Mouse (Mus musculus) right cerebral cortex, postnatal 25 days (tissue): Measurements from ENCODE around the gene Grm2.
A peak's percentile ranks its signal among the peaks of the same experiment; 100 is the strongest.

Experiments
- DNase-seq: peaks from one replicate; pipeline ENCODE4 v3.0.0; 2022

Gene Grm2

DNA sequence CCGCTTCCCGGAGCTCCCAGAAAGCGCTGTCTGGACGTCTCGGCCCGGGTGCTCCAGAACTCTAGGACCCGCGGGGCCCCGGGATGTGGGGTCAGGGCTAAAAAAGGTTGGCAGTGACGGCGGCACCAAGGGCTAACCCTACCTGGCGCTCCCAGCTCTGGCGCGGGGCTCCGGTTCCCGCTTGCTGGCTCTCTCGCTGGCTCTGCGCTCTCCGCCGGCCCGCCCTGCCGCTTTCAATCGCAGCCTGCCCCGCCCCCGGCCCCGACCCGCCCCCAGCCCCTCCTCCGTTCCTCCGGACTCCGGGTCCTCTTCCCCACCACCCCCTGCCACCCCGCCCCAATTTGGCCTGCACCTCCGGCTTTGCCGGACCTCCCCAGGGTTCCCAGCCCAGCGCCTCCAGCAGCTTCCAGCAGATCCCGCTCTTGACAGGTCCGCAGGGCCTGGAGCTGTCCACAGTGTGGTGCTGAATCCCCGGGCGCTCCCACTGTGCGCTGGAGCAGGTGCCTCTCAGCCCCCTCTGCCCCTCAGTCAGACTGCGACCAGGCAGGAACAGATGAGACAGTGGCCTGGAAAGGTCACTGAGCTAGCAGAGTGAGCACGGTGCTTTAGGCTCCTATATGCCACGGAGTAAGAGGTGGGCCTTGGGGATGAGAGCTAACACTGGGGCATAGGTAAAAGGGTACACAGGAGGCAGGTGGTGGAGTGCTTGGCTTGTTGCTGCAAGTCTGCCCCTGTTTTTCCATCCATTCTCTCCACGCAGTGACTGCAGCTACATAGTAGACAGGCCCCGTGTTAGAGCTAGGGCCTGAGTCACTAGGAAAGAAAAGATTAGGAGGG lies at the start of gene Grm2:
Gene Grm2, minus strand, starts transcription at position 199 of the 837 bp plus-strand sequence.
- DNase-seq = no peak

- no peak for DNase-seq
Measured at GRCm38 (mm10) chr9:106692973-106693481, 37.1 kb upstream of the Grm2 start.

DNA sequence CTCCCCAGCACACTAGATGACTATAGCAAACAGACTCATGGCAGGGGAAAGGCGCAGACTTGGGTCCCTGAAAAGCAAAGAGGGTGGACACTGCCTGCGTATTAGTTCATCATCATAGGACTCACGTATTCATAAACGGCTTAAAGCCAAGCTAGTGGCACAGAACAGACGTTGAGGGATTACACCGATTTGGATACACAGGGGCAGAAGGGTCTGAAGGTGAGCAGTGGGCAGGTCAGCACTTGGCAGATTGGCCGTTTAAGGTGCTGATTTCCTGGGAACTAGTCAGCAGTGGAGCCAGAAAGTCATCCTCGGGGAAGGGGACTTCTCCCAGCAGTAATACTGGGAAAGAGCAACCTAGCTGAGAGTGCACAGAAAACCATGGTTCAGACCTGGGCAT lies 33.0 kb upstream of the Grm2 start:
- DNase-seq = no peak

DNA sequence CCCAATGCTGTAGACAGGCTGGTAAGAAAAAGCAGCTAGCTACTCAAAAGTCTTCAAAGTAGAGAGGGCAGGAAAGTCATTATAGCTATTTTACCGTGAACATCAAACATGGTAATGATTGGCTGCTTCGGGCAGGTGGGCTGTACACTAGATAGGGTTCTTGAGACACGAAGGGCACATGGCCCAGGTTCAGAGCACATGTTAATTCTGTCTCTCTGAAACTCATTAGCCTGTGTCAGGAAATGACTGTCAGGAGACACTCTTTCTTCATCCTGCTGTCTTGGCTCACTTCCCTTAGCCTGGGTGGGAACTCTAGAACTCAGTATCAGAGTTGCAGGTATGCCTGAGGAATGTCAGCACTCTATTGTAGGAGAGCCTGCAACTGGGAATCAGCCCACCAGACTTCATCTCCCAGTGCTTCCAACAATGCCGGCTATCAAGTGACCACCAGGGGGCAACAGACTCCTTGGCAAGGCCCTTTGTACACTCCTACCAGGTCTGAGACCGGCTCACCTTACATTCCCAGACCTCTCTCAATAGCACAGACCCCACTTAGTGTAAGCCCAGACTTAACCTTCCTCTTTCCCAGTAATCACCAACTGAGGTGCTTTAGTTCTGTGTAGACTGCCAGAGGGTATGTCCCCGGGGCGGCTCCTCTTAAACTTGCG lies 31.2 kb upstream of the Grm2 start:
- peak; percentile 55 for DNase-seq

- peak; percentile 90 for DNase-seq
Measured at GRCm38 (mm10) chr9:106685249-106686101, 29.6 kb upstream of the Grm2 start, which contains the start of gene Tex264. Gene Tex264, minus strand, starts transcription at chr9:106685927.

- no peak for DNase-seq
Measured at GRCm38 (mm10) chr9:106684918-106685248, 29.0 kb upstream of the Grm2 start.

- no peak for DNase-seq
Measured at GRCm38 (mm10) chr9:106684093-106684872, 28.4 kb upstream of the Grm2 start.

DNA sequence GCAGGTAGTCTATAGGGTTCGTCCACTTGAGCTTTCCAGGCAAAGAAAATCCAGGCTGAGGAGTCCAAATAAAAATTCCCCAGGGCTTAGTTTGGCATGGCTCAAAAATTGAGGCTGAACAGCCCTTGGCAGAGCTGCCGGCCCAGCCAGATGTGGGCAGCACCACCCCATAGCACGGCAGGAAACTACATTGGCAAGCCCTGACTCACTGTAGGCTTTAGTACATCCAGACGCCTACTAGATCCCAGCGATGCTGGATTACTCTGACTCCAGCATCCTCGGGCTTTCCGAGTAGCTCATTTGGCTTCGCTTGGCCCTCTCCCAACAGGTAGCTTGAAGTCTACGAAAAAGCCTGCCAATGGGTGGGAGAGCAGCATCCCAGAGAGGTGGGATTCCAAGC lies 25.1 kb upstream of the Grm2 start:
- DNase-seq = no peak

- no peak for DNase-seq
Measured at GRCm38 (mm10) chr9:106678242-106678641, 22.4 kb upstream of the Grm2 start.

DNA sequence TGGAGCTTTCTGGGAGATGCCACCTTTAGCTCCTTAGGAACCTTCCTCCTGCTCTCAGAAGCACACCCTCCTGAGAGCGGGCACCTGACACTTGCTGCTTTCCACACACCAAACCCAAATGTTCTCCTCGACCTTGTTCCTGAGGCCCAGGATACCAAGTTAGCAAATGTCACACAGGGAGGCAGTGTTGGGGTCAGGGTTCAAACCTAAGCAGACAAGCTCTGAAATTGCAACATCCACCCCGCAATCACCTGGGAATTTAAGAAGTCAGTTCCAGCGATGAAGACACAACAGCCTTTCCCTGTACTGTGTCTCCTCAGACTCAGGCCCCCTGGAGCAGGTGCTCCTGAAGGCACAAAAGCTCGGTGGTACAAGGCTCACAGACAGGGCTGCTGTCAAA lies 21.8 kb upstream of the Grm2 start:
- DNase-seq = no peak

DNA sequence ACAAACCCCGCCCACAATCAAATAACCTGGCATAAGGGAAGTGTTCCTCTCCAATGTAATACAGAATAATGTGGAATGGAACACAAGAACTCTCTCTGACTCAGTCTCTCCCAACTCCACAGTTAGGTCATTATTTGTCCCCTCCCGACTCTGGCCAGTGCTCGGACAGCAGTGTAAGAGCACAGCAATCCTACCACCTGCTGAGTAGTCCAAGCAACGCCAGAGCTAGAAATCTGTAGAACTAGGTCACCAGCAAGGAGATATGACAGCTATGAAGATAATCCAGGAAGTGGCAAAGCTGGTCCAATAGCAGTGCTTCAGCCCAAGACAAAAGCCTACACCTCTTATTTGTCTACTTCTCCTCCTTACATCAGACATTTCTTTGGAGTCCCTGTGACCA lies 20.7 kb upstream of the Grm2 start:
- no peak for DNase-seq

DNA sequence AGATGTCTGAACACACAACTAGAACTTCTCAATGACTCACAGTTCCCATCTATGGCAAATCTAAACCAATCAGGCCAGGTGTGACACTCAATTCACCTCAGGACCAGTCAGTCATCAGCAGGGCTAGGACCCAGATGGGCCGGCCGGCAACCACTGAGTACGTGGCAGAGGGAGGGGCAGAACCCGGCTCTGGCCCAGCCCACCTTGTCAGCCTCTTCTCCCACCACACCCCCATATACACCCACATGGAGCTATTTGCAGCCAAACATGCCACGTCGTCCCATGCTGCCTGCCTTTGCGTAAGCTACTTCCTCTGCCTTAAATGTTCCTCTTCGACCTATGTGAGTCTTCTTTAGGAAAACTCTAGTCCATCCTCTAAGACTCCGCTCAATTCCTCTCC lies 20.1 kb upstream of the Grm2 start:
- DNase-seq = no peak

DNA sequence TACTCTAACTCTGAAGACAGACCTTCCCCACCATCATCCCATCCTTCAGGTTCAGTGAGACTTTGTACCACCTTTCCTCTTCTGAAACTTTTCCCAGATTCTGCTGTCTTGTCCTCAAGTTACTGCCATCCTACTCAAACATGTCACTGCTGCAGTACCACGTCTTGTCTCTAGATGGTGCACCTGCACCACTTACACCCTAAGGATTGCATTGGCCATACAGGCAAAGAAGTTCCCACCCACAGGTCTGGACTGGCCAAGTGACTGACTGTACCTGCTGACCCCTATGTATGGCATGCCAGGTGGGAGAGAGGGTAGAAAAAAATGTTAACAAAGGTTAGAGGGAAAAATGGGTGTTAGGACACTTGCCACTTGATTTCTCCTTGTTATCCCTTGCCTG lies 19.6 kb upstream of the Grm2 start:
- DNase-seq = peak; percentile 79

- DNase-seq = no peak
Measured at GRCm38 (mm10) chr9:106673860-106674259, 18.0 kb upstream of the Grm2 start.

DNA sequence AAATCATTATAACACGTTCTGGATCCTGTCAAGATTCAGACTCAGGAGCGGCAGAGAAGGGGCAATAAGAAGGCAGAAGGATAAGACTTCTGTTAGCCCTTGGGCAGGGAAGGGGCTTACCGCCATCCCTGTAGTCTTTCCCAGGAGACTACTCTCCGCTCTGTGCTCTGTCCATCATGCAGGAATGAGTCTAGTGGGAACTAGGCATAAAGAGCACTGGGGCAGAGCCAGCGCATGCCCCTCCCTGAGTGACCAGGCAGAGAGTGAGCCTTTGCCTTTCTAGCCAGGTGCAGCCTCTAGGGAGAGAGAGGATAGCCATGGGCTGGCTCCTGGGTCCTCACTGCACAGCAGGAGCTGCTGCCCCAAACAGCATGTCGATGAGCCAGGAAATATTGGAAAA lies 9.0 kb upstream of the Grm2 start:
- DNase-seq = no peak

GRCm38 (mm10) chr9:106664433-106664832 lies 8.6 kb upstream of the Grm2 start:
- peak; percentile 85 for DNase-seq

DNA sequence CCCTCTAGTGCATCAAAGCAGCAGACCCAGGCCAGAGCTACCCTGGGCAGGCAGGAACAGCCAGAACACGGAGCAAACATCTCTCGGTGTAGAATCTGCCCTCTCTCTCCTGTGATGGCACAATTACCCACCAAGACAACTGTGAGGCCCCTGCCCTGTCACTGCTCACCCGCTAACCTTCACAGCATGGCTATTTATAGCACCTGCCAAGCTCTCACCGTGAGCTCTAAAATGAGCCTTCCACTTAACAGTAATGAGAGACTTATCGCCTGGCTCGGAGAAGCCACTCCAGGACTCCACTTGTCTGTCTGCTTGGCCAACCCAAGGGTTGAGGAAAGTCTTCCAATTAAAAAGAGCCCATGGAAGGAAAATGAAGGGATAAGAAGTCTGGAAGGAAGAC lies 7.3 kb upstream of the Grm2 start:
- no peak for DNase-seq

- DNase-seq = no peak
Measured at GRCm38 (mm10) chr9:106659935-106660334, 4.1 kb upstream of the Grm2 start.

DNA sequence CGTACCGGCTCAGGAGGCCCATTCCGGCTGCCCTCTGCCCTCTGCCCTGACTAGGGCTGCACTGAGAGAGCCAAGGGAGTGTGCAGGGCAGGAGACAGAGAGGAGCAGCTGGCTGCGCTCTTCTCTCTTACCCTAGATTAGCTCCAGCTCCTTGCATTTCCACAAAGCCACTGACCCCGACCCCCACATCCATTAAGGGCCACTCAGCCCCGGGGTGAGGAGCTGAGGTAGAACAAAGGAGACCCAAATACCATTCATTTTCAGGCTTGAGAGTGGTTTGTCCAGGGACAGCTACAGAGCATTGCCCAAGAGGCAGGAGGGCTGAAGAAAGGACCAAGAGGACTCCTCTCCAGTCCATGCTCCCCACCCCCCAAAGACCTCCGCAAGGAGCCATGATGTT lies 3.6 kb upstream of the Grm2 start:
- no peak for DNase-seq

DNA sequence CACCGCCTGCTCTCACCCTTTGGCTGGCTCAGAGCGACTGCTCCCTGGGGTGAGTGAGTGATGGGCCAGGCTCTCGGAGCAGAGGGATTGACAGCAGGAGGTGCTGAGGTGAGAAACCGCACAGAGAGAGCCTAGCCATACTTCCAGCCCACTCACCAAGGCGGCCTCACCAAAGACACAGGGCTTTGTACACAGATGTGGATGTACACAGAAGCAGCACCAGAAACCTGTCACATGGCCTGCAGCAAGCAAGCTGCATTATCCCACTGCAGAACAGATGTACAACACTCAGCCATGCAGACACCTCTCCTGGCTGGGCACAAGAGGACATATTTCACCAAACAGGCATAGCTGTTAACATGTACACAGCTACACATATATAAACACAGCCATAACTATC lies 1.7 kb upstream of the Grm2 start:
- no peak for DNase-seq

DNA sequence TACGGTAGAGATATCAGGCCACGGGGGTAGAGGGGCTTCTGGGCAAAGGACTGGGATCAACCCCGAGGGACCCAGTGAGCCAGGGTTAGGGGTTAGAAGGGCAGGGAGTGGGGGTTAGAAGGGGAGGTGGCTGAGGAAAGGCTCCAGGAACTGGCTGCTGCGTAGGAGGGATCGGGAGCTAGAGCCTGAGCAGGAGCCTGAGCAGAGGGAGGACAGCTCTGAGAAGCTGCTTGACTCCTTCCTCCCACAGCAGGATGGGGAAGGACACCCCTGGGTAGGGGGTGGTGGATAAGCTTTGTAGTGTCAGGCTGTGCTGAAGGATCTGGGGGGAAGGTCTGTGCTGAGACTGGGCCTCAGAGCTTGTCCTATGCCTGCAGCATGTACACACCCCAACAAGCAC lies 938 bp upstream of the Grm2 start:
- no peak for DNase-seq

DNA sequence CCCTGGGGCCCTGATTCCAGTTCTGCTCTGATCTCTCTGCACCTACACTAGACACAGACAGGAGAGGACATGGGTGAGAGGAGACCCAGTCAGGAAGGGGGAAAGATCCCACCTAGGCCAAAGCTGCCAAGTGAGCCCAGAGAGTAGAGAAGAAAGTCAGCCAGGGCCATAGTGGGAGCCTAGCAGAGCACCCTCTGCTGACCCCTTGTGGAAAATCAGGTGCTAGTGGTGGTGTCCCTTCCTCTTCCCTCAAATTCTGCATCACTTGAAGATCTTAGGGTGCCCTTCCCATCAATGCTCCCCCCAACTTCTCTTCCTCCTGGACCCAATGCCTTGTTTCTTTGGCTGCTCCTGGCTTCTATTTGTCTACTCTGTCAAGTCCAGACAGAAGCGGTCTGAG lies 3.2 kb downstream of the Grm2 start:
- DNase-seq = no peak

GRCm38 (mm10) chr9:106647226-106647625 lies 8.7 kb downstream of the Grm2 start:
- no peak for DNase-seq
